In the genomic region with DNA sequence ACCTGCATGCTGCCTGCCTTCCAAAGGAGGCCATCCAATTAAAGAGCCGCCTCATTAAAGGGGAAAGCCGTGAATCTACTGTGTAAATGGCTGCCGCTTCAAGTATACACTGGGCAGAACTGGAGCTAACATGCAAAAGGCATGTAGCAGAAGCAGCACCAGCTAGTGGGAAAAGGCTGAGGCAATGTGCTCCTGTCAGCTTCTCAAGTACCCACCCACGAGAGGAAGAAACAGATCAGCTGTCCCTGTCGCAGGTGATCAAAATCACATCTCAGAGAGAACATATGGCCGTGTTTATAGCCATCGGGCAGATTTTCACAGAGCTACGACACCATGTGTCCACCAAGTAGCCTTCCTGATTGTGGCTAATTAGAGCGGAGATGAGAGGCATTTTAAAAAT, we compare ENCODE assay signal across 15 mouse cellular contexts.
DNase-seq lines count a peak whose midpoint lies in the region; ATAC-seq and TF ChIP-seq lines count a peak whose summit lies in the region.
"Had no signal": no experiment of that assay in that cellular context is flagged by ENCODE, and none has a peak within 500 bp of the region (broad histone marks: within the 10 kb centered on the region; RNA-seq: fewer than 3 reads in every experiment).

No protein-coding gene starts in this region.

- no peak overlapping the region for H3K4me3 ChIP-seq in cortical plate, adult 2 months (ENCODE audit: insufficient read depth, low read length)
- H3K4me3 ChIP-seq in hindbrain, postnatal 0 days (ENCODE audit: low read length) = no peak overlapping the region
- H3K4me3 ChIP-seq in heart, embryonic 11.5 days (ENCODE audit: low read depth, low read length) = no peak overlapping the region
- H3K4me3 ChIP-seq: embryonic facial prominence, embryonic 13.5 days; limb, embryonic 15.5 days had no signal

- H3K27me3 ChIP-seq in hindbrain, postnatal 0 days (ENCODE audit: insufficient read depth, low read length) = no peaks in the 10 kb centered on the region
- no peaks in the 10 kb centered on the region for H3K27me3 ChIP-seq in heart, embryonic 11.5 days (ENCODE audit: control insufficient read depth, insufficient read depth, low read length)
- H3K27me3 ChIP-seq: embryonic facial prominence, embryonic 13.5 days; limb, embryonic 15.5 days had no signal

- peak overlapping the region; percentile 61; the same call in 1 of the 2 replicates for H3K27ac ChIP-seq in cortical plate, adult 2 months (ENCODE audit: insufficient read depth, low read length)
- no peak overlapping the region for H3K27ac ChIP-seq in hindbrain, postnatal 0 days
- no peak overlapping the region for H3K27ac ChIP-seq in heart, embryonic 11.5 days (ENCODE audit: low read depth, low read length)
- H3K27ac ChIP-seq: embryonic facial prominence, embryonic 13.5 days; limb, embryonic 15.5 days had no signal

- H3K36me3 ChIP-seq in hindbrain, postnatal 0 days (ENCODE audit: insufficient read depth, low read length) = no peaks in the 10 kb centered on the region
- H3K36me3 ChIP-seq in heart, embryonic 11.5 days (ENCODE audit: control insufficient read depth, insufficient read depth, low read length) = no peaks in the 10 kb centered on the region
- H3K36me3 ChIP-seq: embryonic facial prominence, embryonic 13.5 days; limb, embryonic 15.5 days had no signal

- DNase-seq in frontal cortex, postnatal 25 days (ENCODE audit: low spot score in 2 of 2) = no peak
- peak; percentile 88 for DNase-seq in brain, embryonic 14.5 days (ENCODE audit: low read depth)
- DNase-seq in hindbrain, postnatal 0 days (ENCODE audit: low spot score) = peak; percentile 68
- no peak for DNase-seq in kidney, postnatal 25 days
- DNase-seq in kidney, adult 8-10 months = no peak
- DNase-seq: adrenal gland, postnatal 25 days; gastrocnemius, postnatal 25 days; heart, postnatal 36 days; kidney, postnatal 14 days; lung, postnatal 4 days had no signal

- no peak for TF ChIP-seq CTCF in brain, embryonic 14.5 days (IDR thresholded peaks at IDR 0.05; ENCODE audit: borderline replicate concordance, extremely low read depth, insufficient read depth, insufficient read length)
- TF ChIP-seq CTCF in cortical plate, adult 2 months (IDR thresholded peaks at IDR 0.05; ENCODE audit: extremely low read depth, insufficient read depth, low read length) = no peak
- TF ChIP-seq CTCF in hindbrain, postnatal 0 days (IDR thresholded peaks at IDR 0.05; ENCODE audit: low read depth) = peak; percentile 2; the same call in 1 of the 2 replicates

- peaks cover 5% of the 10 kb centered on the region for H3K4me1 ChIP-seq in cortical plate, adult 2 months (ENCODE audit: control insufficient read depth, insufficient read depth, low read length)
- no peaks in the 10 kb centered on the region for H3K4me1 ChIP-seq in hindbrain, postnatal 0 days (ENCODE audit: insufficient read depth, low read length)
- no peaks in the 10 kb centered on the region for H3K4me1 ChIP-seq in heart, embryonic 11.5 days (ENCODE audit: control insufficient read depth, insufficient read depth, low read length)
- H3K4me1 ChIP-seq: embryonic facial prominence, embryonic 13.5 days; limb, embryonic 15.5 days had no signal

- WGBS in hindbrain, postnatal 0 days = 54% methylated on average over 9 of the region's 9 CpGs
- WGBS in heart, embryonic 11.5 days (ENCODE audit: insufficient replicate concordance) = 77% methylated on average over 9 of the region's 9 CpGs

- no peak overlapping the region for H3K9ac ChIP-seq in hindbrain, postnatal 0 days (replicated peaks; ENCODE audit: low read length)
- no peak overlapping the region for H3K9ac ChIP-seq in heart, embryonic 11.5 days (ENCODE audit: low read depth, low read length)
- H3K9ac ChIP-seq: embryonic facial prominence, embryonic 13.5 days; limb, embryonic 15.5 days had no signal

- no peak for TF ChIP-seq POLR2A in brain, embryonic 14.5 days (IDR thresholded peaks at IDR 0.05; ENCODE audit: borderline replicate concordance, extremely low read depth, insufficient read depth, insufficient read length, poor library complexity, severe bottlenecking)
- TF ChIP-seq POLR2A in cortical plate, adult 2 months (IDR thresholded peaks at IDR 0.05; ENCODE audit: extremely low read depth, insufficient read depth, low read length) = no peak

- H3K9me3 ChIP-seq in hindbrain, postnatal 0 days (ENCODE audit: low read length) = no peaks in the 10 kb centered on the region
- H3K9me3 ChIP-seq in heart, embryonic 11.5 days (replicated peaks; ENCODE audit: control insufficient read depth, low read length) = no peaks in the 10 kb centered on the region
- H3K9me3 ChIP-seq: embryonic facial prominence, embryonic 13.5 days; limb, embryonic 15.5 days had no signal

- ATAC-seq in frontal cortex, adult (ENCODE audit: low TSS enrichment) = peak; percentile 72
- ATAC-seq in hindbrain, postnatal 0 days = peak; percentile 76
- ATAC-seq in heart, embryonic 11.5 days (replicated peaks; ENCODE audit: insufficient number of reproducible peaks, low FRiP score, low TSS enrichment) = no peak

- no peak overlapping the region for H3K4me2 ChIP-seq in hindbrain, postnatal 0 days (ENCODE audit: low read depth, low read length)
- H3K4me2 ChIP-seq in heart, embryonic 11.5 days = no peak overlapping the region
- H3K4me2 ChIP-seq: embryonic facial prominence, embryonic 13.5 days; limb, embryonic 15.5 days had no signal

Comparison
In these comparisons a context has a peak if more than half of its experiments do, and no peak if none do; other contexts are left out.
1. DNase-seq: peak in brain, embryonic 14.5 days (single experiment) and hindbrain, postnatal 0 days (single experiment); none in frontal cortex, postnatal 25 days (0 of 2), kidney, postnatal 25 days (0 of 2) and kidney, adult 8-10 months (0 of 2).